18 mouse cellular contexts compared by ENCODE assay signal in the genomic region with DNA sequence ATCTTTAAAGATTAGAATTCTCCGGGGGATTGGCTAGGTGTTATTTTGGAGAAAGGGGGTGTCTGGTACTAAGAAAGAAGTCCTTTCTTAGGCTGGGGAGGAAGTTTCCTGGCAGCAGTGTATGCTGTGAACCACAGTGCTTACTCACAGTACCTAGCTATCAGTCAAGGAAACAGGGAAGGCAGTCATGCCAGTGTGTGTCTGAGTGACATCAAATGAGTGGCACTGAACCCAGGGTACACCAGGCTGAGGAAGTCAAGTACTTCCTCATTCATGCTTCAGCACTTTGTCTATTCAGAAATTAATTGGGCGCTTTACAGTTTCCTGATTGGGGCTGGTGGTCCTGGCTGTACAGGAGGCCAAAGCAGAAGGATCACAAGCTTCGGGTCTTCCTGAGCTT. TPM values are rescaled to one million over a fixed set of nuclear protein-coding genes. Genes with fewer than 3 reads are reported as not detected.
DNase-seq lines count a peak whose midpoint lies in the region; ATAC-seq and TF ChIP-seq lines count a peak whose summit lies in the region.
"Had no signal": no experiment of that assay in that cellular context is flagged by ENCODE, and none has a peak within 500 bp of the region (broad histone marks: within the 10 kb centered on the region; RNA-seq: fewer than 3 reads in every experiment).

No protein-coding gene starts in this region.

- ATAC-seq in lung, postnatal 0 days = no peak
- peak; percentile 93 for ATAC-seq in common myeloid progenitor, adult 5-6 weeks (replicated peaks; ENCODE audit: low read depth, poor library complexity, severe bottlenecking)
- ATAC-seq: activated CD4-positive, CD25-positive, alpha-beta regulatory T cell, adult 4 months; forebrain, postnatal 0 days; liver, embryonic 12.5 days had no signal

- TF ChIP-seq POLR2A in lung, adult 2 months (IDR thresholded peaks at IDR 0.05; ENCODE audit: borderline replicate concordance, extremely low read depth, low read depth, low read length) = no peak
- no peak for TF ChIP-seq POLR2A in cerebellum, adult 2 months (IDR thresholded peaks at IDR 0.05; ENCODE audit: borderline replicate concordance, insufficient read depth, low read length)

- H3K9me3 ChIP-seq in lung, postnatal 0 days (ENCODE audit: low read length) = no peaks in the 10 kb centered on the region; the same call in 1 of the 2 replicates

- WGBS in lung, postnatal 0 days = 73% methylated on average over 3 of the region's 3 CpGs
- WGBS in lung, adult 2 months = 71% methylated on average over 3 of the region's 3 CpGs
- WGBS in cerebellum, adult 2 months = 96% methylated on average over 3 of the region's 3 CpGs

- H3K4me1 ChIP-seq in lung, postnatal 0 days (ENCODE audit: insufficient read depth, low read depth, low read length) = no peaks in the 10 kb centered on the region
- no peaks in the 10 kb centered on the region; the same call in 1 of the 2 replicates for H3K4me1 ChIP-seq in lung, adult 2 months (ENCODE audit: control insufficient read depth, insufficient read depth, low read length)
- no peaks in the 10 kb centered on the region for H3K4me1 ChIP-seq in cerebellum, adult 2 months (ENCODE audit: control insufficient read depth, insufficient read depth, low read length)
- H3K4me1 ChIP-seq: heart, embryonic 10.5 days had no signal

- no peaks in the 10 kb centered on the region for H3K27me3 ChIP-seq in lung, postnatal 0 days (replicated peaks; ENCODE audit: insufficient read depth, low read length)
- no peaks in the 10 kb centered on the region for H3K27me3 ChIP-seq in cerebellum, adult 2 months (ENCODE audit: control insufficient read depth, insufficient read depth, low read length)
- H3K27me3 ChIP-seq: liver, embryonic 12.5 days had no signal

- H3K36me3 ChIP-seq in lung, postnatal 0 days (ENCODE audit: insufficient read depth, low read length) = no peaks in the 10 kb centered on the region
- H3K36me3 ChIP-seq: liver, embryonic 12.5 days had no signal

- no peak overlapping the region for H3K4me3 ChIP-seq in lung, postnatal 0 days (ENCODE audit: low read depth, low read length)
- no peak overlapping the region for H3K4me3 ChIP-seq in lung, adult 2 months (replicated peaks; ENCODE audit: extremely low read depth, low read depth, low read length)
- no peak overlapping the region for H3K4me3 ChIP-seq in cerebellum, adult 2 months (replicated peaks; ENCODE audit: insufficient read depth, low read depth, low read length)
- H3K4me3 ChIP-seq: heart, embryonic 10.5 days; liver, embryonic 12.5 days had no signal

- no peak for TF ChIP-seq EP300 in lung, postnatal 0 days (IDR thresholded peaks at IDR 0.05)

- TF ChIP-seq CTCF in lung, postnatal 0 days (IDR thresholded peaks at IDR 0.05) = no peak
- no peak for TF ChIP-seq CTCF in lung, adult 2 months (IDR thresholded peaks at IDR 0.05; ENCODE audit: insufficient read depth, low read length)
- no peak for TF ChIP-seq CTCF in cerebellum, adult 2 months (IDR thresholded peaks at IDR 0.05; ENCODE audit: borderline replicate concordance, insufficient read depth, low read depth, low read length)

- H3K4me2 ChIP-seq in lung, postnatal 0 days (replicated peaks; ENCODE audit: low read depth, low read length) = no peak overlapping the region
- H3K4me2 ChIP-seq: liver, embryonic 12.5 days had no signal

- peak; percentile 37 for DNase-seq in lung, postnatal 0 days (ENCODE audit: low spot score)
- no peak for DNase-seq in lung, adult 2 months
- DNase-seq in B cell, adult 2 months = peak; percentile 58 to 64
- DNase-seq in naive thymus-derived CD4-positive, alpha-beta T cell, adult 2 months (ENCODE audit: low read depth) = peak; percentile 57
- no peak for DNase-seq in cerebellum, adult 2 months
- DNase-seq in adrenal gland, postnatal 25 days = no peak
- DNase-seq: adrenal gland, postnatal 36 days; cerebellum, postnatal 25 days; forebrain, postnatal 0 days; gastrocnemius, postnatal 10 days; heart, postnatal 36 days; kidney, adult 9 months; kidney, postnatal 4 days; left cerebral cortex, postnatal 4 days had no signal

- no peak overlapping the region for H3K9ac ChIP-seq in lung, postnatal 0 days (replicated peaks; ENCODE audit: low read depth)
- H3K9ac ChIP-seq: forebrain, postnatal 0 days; liver, embryonic 12.5 days had no signal

- H3K27ac ChIP-seq in lung, postnatal 0 days (ENCODE audit: low read length) = no peak overlapping the region
- H3K27ac ChIP-seq in cerebellum, adult 2 months (ENCODE audit: insufficient read depth, low read length) = no peak overlapping the region
- H3K27ac ChIP-seq: heart, embryonic 10.5 days; liver, embryonic 12.5 days had no signal

RNA-seq across cellular contexts. Expression of a gene that starts 34.8 kb away (rescaled TPM):
- 19.5 and 24.1 TPM in 2 replicates for polyA plus RNA-seq in lung, postnatal 0 days (2015; fragmentation: Nextera tagmentation; extraction: Ambion mirVana)
- polyA plus RNA-seq in lung, adult 2 months (2012; rRNA removed) = 81.2 and 127 TPM in 2 replicates
- total RNA-seq in common myeloid progenitor, adult 5-6 weeks (2017) = 72.3 and 85.4 TPM in 2 replicates
- polyA plus RNA-seq in cerebellum, adult 2 months (2012; rRNA removed) = 42.0 and 42.4 TPM in 2 replicates
- 81.3 and 82.6 TPM in 2 replicates for total RNA-seq in adrenal gland, postnatal 25 days (2021)

Comparison
In these comparisons a context has a peak if more than half of its experiments do, and no peak if none do; other contexts are left out.
1. DNase-seq: peak in lung, postnatal 0 days (single experiment), B cell, adult 2 months (2 of 2) and naive thymus-derived CD4-positive, alpha-beta T cell, adult 2 months (single experiment); none in lung, adult 2 months (single experiment), cerebellum, adult 2 months (0 of 2) and adrenal gland, postnatal 25 days (single experiment).